Mouse (Mus musculus): ENCODE measurements around the gene Lect2. TPM values are rescaled to one million over a fixed set of nuclear protein-coding genes. Genes with fewer than 3 reads are reported as not detected.

The Lect2 gene
- polyA plus RNA-seq, 1 experiment from 2014 or later, result not detected

DNA sequence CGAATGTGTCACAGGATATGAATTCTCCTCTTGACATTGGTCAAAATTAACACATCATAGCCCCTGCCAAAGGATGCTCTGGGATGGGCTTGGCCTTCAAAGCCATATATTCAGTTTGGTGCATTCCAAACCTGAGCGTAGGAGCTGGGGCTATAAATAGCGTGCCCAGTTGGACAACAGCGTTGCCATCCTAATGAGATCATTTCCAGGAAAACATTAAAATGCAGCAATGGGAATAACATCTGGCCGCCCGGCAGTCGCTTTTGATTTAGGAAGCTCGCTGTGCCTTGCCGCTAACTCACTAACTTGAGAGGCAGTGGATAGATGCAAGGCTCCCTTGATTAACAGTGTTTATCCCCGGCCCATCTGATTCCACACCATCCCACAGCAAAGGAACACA is 18.0 kb upstream of the Lect2 start:
- Histone ChIP-seq H3K9me3 (ENCODE audit: control insufficient read depth, low read length) (no peaks in the 10 kb centered on the region), H3K36me3 (ENCODE audit: control insufficient read depth, insufficient read depth, low read length) (no peaks in the 10 kb centered on the region), H3K4me3 (ENCODE audit: low read depth, low read length) (no peak overlapping the region), H3K9ac (replicated peaks; ENCODE audit: low read depth, low read length) (no peak overlapping the region), H3K27me3 (ENCODE audit: control insufficient read depth, insufficient read depth, low read length) (no peaks in the 10 kb centered on the region), H3K4me2 (ENCODE audit: low read depth, low read length) (no peak overlapping the region), H3K27ac (ENCODE audit: low read depth, low read length) (no peak overlapping the region), H3K4me1 (ENCODE audit: control insufficient read depth, insufficient read depth, low read length) (no peaks in the 10 kb centered on the region)
- WGBS, result 34% methylated on average over 10 of the region's 10 CpGs
- ATAC-seq (ENCODE audit: low read depth), result no peak

DNA sequence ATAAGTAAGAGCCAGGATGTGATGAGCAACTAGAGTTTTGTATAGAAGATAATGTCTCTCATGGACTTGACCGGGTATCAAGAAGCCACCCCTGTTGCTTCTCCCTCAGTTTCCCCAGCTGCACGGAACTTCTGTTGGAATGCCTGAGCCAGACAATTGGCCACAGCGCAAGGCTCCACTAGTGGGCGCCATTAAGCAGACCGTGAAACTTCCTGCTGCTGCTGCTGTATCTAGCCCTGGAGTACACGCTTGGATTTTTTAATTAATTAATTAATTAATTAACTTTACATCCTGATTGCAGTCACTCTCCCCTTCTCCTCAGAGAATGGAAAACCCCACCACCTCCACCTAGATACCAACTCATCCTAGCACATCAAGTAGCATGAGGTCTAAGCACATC is 14.8 kb upstream of the Lect2 start:
- Histone ChIP-seq H3K4me2 (ENCODE audit: low read depth, low read length) (no peak overlapping the region), H3K4me3 (ENCODE audit: low read depth, low read length) (no peak overlapping the region), H3K27me3 (ENCODE audit: control insufficient read depth, insufficient read depth, low read length) (no peaks in the 10 kb centered on the region), H3K4me1 (ENCODE audit: control insufficient read depth, insufficient read depth, low read length) (no peaks in the 10 kb centered on the region), H3K9ac (replicated peaks; ENCODE audit: low read depth, low read length) (no peak overlapping the region), H3K27ac (ENCODE audit: low read depth, low read length) (no peak overlapping the region), H3K9me3 (ENCODE audit: control insufficient read depth, low read length) (no peaks in the 10 kb centered on the region), H3K36me3 (ENCODE audit: control insufficient read depth, insufficient read depth, low read length) (no peaks in the 10 kb centered on the region)
- WGBS, result 39% methylated on average over 6 of the region's 6 CpGs
- ATAC-seq (ENCODE audit: low read depth), result no peak

DNA sequence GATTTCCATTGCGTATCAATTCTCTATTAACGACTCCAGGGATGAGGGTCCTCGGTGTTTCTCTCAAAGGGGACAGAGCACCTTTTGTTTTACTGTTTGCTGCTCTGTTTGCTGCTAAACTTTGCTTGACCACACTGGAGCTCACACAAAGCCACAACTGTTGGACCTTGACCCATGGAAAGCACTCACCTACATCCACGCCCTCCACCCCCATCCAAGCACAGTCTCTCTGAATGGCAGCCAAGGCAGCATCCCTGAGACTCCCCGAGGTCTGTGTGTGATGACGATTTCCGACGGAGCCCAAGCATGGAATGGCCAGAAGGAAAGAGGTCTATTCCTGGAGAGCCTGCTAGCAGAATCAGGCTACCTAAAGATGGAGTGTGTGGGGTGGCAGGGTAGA is 12.8 kb upstream of the Lect2 start:
- no peak overlapping the region for H3K4me2 ChIP-seq (ENCODE audit: low read depth, low read length)
- 78% methylated on average over 8 of the region's 8 CpGs for WGBS
- H3K27ac ChIP-seq (ENCODE audit: low read depth, low read length), result no peak overlapping the region
- H3K9me3 ChIP-seq (ENCODE audit: control insufficient read depth, low read length), result no peaks in the 10 kb centered on the region
- no peaks in the 10 kb centered on the region for H3K36me3 ChIP-seq (ENCODE audit: control insufficient read depth, insufficient read depth, low read length)
- ATAC-seq (ENCODE audit: low read depth), result no peak
- H3K9ac ChIP-seq (replicated peaks; ENCODE audit: low read depth, low read length), result no peak overlapping the region
- H3K27me3 ChIP-seq (ENCODE audit: control insufficient read depth, insufficient read depth, low read length), result no peaks in the 10 kb centered on the region
- H3K4me3 ChIP-seq (ENCODE audit: low read depth, low read length), result no peak overlapping the region
- H3K4me1 ChIP-seq (ENCODE audit: control insufficient read depth, insufficient read depth, low read length), result no peaks in the 10 kb centered on the region

DNA sequence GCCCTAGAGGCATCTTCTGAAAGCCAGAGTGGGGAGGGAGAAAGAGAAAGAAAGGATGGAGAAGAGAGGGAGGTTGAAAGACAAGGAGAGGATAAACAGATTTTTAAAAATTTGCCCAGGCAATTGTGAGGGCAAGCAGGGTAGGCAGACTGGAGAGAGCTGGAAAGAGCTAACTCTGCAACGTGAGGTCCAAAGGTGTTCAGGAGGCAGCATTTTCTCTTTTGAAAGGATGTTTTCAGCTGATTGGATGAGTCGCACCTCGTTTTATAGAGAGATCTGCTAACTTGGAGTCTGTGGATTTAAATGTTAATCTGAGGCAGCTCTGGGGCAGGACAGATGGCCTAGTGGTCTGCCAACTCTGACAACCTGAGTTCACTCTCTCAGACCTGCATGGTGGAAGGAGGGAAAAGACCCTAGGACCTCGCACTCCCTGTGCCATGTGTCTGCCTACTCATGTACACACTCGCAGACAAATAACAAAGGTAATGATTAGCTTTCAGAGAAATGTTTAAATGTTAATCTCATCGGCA is 11.6 kb upstream of the Lect2 start:
- no peak overlapping the region for H3K4me3 ChIP-seq (ENCODE audit: low read depth, low read length)
- no peaks in the 10 kb centered on the region for H3K36me3 ChIP-seq (ENCODE audit: control insufficient read depth, insufficient read depth, low read length)
- H3K4me2 ChIP-seq (ENCODE audit: low read depth, low read length), result no peak overlapping the region
- H3K27me3 ChIP-seq (ENCODE audit: control insufficient read depth, insufficient read depth, low read length), result no peaks in the 10 kb centered on the region
- no peak overlapping the region for H3K9ac ChIP-seq (replicated peaks; ENCODE audit: low read depth, low read length)
- WGBS, result 87% methylated on average over 6 of the region's 6 CpGs
- ATAC-seq (ENCODE audit: low read depth), result no peak
- H3K9me3 ChIP-seq (ENCODE audit: control insufficient read depth, low read length), result no peaks in the 10 kb centered on the region
- H3K27ac ChIP-seq (ENCODE audit: low read depth, low read length), result no peak overlapping the region
- no peaks in the 10 kb centered on the region for H3K4me1 ChIP-seq (ENCODE audit: control insufficient read depth, insufficient read depth, low read length)

DNA sequence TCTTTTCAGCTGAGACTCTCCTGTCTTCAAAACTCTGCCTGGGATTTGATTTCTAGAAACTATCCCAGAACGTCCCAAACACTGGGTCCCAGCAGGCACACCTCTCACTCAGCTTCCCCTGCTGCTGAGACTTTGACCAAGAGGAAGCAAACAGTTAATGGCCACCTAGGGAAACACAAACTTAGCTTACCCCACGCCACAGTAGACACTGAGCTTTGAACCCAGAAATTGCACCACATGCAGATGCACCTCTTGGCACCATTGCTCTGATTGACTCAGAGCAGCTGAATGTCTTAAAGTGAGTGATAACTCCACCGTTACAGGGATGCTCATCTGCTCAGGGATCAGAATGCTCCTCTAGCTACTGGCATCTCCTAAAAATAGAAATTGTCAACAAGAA is 10.5 kb upstream of the Lect2 start:
- 43% methylated on average over 3 of the region's 3 CpGs for WGBS
- Histone ChIP-seq H3K4me2 (ENCODE audit: low read depth, low read length) (no peak overlapping the region), H3K36me3 (ENCODE audit: control insufficient read depth, insufficient read depth, low read length) (no peaks in the 10 kb centered on the region), H3K9ac (replicated peaks; ENCODE audit: low read depth, low read length) (no peak overlapping the region), H3K27ac (ENCODE audit: low read depth, low read length) (no peak overlapping the region), H3K4me1 (ENCODE audit: control insufficient read depth, insufficient read depth, low read length) (no peaks in the 10 kb centered on the region), H3K9me3 (ENCODE audit: control insufficient read depth, low read length) (no peaks in the 10 kb centered on the region), H3K4me3 (ENCODE audit: low read depth, low read length) (no peak overlapping the region), H3K27me3 (ENCODE audit: control insufficient read depth, insufficient read depth, low read length) (no peaks in the 10 kb centered on the region)
- ATAC-seq (ENCODE audit: low read depth), result no peak

DNA sequence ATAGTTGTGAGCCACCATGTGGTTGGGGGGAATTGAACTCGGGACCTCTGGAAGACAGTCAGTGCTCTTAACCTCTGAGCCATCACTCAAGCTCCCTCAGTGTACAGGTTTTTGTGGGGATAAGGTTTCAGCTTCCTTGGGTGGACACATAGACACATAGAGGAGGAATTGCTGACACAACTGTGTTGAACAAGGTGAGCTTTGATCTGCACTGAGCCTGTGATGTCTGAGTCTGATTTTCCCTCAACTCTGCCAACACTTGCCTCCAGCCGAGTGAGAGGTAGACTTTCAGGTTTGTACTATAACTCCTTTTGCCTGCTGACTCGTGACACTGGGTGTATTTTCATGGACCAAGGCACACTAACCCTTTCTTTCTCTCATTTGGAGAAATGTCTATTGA is 8.4 kb upstream of the Lect2 start:
- Histone ChIP-seq H3K9me3 (ENCODE audit: control insufficient read depth, low read length) (no peaks in the 10 kb centered on the region), H3K4me1 (ENCODE audit: control insufficient read depth, insufficient read depth, low read length) (no peaks in the 10 kb centered on the region), H3K4me3 (ENCODE audit: low read depth, low read length) (no peak overlapping the region), H3K9ac (replicated peaks; ENCODE audit: low read depth, low read length) (no peak overlapping the region), H3K36me3 (ENCODE audit: control insufficient read depth, insufficient read depth, low read length) (no peaks in the 10 kb centered on the region), H3K27ac (ENCODE audit: low read depth, low read length) (no peak overlapping the region), H3K27me3 (ENCODE audit: control insufficient read depth, insufficient read depth, low read length) (no peaks in the 10 kb centered on the region), H3K4me2 (ENCODE audit: low read depth, low read length) (no peak overlapping the region)
- WGBS, result 83% methylated on average over 3 of the region's 3 CpGs
- ATAC-seq (ENCODE audit: low read depth), result no peak

DNA sequence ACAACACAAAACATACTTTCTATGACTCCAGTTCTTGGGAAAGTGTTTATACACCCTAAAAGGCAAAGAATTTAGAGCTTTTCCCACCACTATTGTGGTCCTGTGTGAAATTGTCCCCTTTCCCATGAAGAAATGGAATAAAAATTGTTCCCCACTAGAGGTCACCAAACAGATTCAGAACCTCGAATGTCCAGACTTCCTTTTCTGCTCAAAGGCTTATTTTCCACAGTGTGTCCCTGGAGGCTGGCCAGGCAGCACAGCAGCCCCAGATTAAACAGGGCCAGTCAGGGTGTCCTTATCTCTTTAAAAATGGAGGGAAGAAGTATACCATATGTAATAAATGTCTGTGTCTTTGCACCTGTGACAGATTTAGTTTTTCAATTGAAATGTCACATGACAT is 7.7 kb upstream of the Lect2 start:
- Histone ChIP-seq H3K4me3 (ENCODE audit: low read depth, low read length) (no peak overlapping the region), H3K27me3 (ENCODE audit: control insufficient read depth, insufficient read depth, low read length) (no peaks in the 10 kb centered on the region), H3K27ac (ENCODE audit: low read depth, low read length) (no peak overlapping the region), H3K9me3 (ENCODE audit: control insufficient read depth, low read length) (no peaks in the 10 kb centered on the region), H3K36me3 (ENCODE audit: control insufficient read depth, insufficient read depth, low read length) (no peaks in the 10 kb centered on the region), H3K4me1 (ENCODE audit: control insufficient read depth, insufficient read depth, low read length) (no peaks in the 10 kb centered on the region), H3K4me2 (ENCODE audit: low read depth, low read length) (no peak overlapping the region), H3K9ac (replicated peaks; ENCODE audit: low read depth, low read length) (no peak overlapping the region)
- ATAC-seq (ENCODE audit: low read depth), result no peak
- WGBS, result 9% methylated on average over 1 of the region's 1 CpGs

DNA sequence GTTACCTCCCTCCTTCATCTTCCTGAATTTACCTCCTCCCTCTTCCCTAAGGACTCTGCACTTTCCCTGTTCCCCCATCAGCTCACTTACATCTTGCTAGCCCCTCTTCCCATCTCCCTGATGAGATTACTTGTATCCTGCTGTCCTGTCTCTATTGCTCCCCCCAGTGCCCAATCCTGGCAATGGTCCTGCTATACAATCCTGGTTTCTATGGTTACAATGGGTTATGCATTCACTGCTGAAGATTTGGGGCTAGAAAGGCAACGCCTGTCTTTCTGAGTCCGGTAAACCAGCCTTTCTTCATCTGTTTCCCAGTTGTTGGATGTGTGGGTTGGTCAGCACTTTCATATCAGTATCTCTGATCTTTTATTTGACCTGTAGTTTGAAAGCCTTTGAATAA is 6.1 kb upstream of the Lect2 start:
- WGBS, result 0% methylated on average over 2 of the region's 2 CpGs
- no peak; the same call in 1 of the 2 replicates for ATAC-seq (ENCODE audit: low read depth)
- no peaks in the 10 kb centered on the region for H3K27me3 ChIP-seq (ENCODE audit: control insufficient read depth, insufficient read depth, low read length)
- no peak overlapping the region for H3K4me2 ChIP-seq (ENCODE audit: low read depth, low read length)
- H3K9ac ChIP-seq (replicated peaks; ENCODE audit: low read depth, low read length), result no peak overlapping the region
- no peaks in the 10 kb centered on the region for H3K36me3 ChIP-seq (ENCODE audit: control insufficient read depth, insufficient read depth, low read length)
- H3K4me1 ChIP-seq (ENCODE audit: control insufficient read depth, insufficient read depth, low read length), result no peaks in the 10 kb centered on the region
- no peaks in the 10 kb centered on the region for H3K9me3 ChIP-seq (ENCODE audit: control insufficient read depth, low read length)
- H3K4me3 ChIP-seq (ENCODE audit: low read depth, low read length), result no peak overlapping the region
- H3K27ac ChIP-seq (ENCODE audit: low read depth, low read length), result no peak overlapping the region

DNA sequence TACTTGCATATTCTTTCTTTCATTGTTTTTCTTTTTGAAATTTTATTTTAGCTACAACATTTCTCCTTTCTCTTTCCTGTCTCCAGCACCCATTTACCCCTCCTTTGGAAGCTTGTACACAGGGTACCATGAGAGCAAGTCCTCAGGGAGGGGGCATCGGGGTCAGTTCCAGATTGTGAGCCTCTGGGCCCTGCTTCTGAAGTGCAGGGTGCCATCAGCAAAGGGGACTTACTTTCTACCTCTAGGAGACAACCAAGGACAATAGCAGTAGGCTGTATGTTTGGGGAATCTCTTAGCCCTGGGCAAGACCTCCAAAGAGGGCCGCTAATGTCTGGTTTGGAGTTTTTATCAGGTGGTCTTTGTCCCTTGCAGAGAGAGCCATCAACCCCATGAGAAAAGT is 5.6 kb upstream of the Lect2 start:
- H3K4me2 ChIP-seq (ENCODE audit: low read depth, low read length), result no peak overlapping the region
- no peaks in the 10 kb centered on the region for H3K36me3 ChIP-seq (ENCODE audit: control insufficient read depth, insufficient read depth, low read length)
- no peaks in the 10 kb centered on the region for H3K9me3 ChIP-seq (ENCODE audit: control insufficient read depth, low read length)
- no peak overlapping the region for H3K27ac ChIP-seq (ENCODE audit: low read depth, low read length)
- ATAC-seq (ENCODE audit: low read depth), result no peak
- 53% methylated on average over 2 of the region's 2 CpGs for WGBS
- H3K4me3 ChIP-seq (ENCODE audit: low read depth, low read length), result no peak overlapping the region
- no peaks in the 10 kb centered on the region for H3K4me1 ChIP-seq (ENCODE audit: control insufficient read depth, insufficient read depth, low read length)
- H3K27me3 ChIP-seq (ENCODE audit: control insufficient read depth, insufficient read depth, low read length), result no peaks in the 10 kb centered on the region
- H3K9ac ChIP-seq (replicated peaks; ENCODE audit: low read depth, low read length), result no peak overlapping the region

DNA sequence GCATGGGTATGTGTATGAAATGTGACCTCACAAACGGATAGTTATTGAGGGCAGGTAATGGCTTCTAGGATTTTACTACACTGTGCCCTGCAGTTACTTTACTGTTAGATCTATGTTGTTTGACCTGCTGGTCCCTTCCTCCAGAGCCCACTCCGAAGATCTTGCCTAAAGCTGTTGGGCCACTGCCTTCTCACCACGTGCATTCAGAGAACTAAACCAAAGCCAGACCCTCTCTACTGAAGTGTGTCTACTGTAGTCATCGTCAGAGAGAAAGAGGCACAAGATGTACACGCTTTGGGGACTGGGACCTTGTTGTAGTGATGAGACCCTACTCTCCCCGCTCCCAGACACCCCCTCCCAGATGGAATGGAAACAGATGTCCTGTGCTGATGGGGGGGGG is 3.4 kb upstream of the Lect2 start:
- Histone ChIP-seq H3K27ac (ENCODE audit: low read depth, low read length) (no peak overlapping the region), H3K27me3 (ENCODE audit: control insufficient read depth, insufficient read depth, low read length) (no peaks in the 10 kb centered on the region), H3K36me3 (ENCODE audit: control insufficient read depth, insufficient read depth, low read length) (no peaks in the 10 kb centered on the region), H3K9ac (replicated peaks; ENCODE audit: low read depth, low read length) (no peak overlapping the region), H3K9me3 (ENCODE audit: control insufficient read depth, low read length) (no peaks in the 10 kb centered on the region), H3K4me2 (ENCODE audit: low read depth, low read length) (no peak overlapping the region), H3K4me1 (ENCODE audit: control insufficient read depth, insufficient read depth, low read length) (no peaks in the 10 kb centered on the region), H3K4me3 (ENCODE audit: low read depth, low read length) (no peak overlapping the region)
- ATAC-seq (ENCODE audit: low read depth), result no peak
- 79% methylated on average over 6 of the region's 6 CpGs for WGBS

Measured in neural tube, embryonic 14.5 days (tissue).